24 mouse cellular contexts compared by ENCODE assay signal in genomic region chr19:21761676-21762075, GRCm38 (mm10).
"Had no signal": no experiment of that assay in that cellular context is flagged by ENCODE, and none has a peak within 500 bp of the region (broad histone marks: within the 10 kb centered on the region; RNA-seq: fewer than 3 reads in every experiment).

No protein-coding gene starts in this region.

- ATAC-seq: forebrain, embryonic 13.5 days; forebrain, embryonic 14.5 days; forebrain, embryonic 15.5 days; forebrain, embryonic 16.5 days; forebrain, postnatal 0 days had no signal

- H3K27ac ChIP-seq: embryonic facial prominence, embryonic 10.5 days; embryonic facial prominence, embryonic 12.5 days; embryonic facial prominence, embryonic 13.5 days; embryonic facial prominence, embryonic 15.5 days; forebrain, embryonic 10.5 days; forebrain, embryonic 12.5 days; forebrain, embryonic 13.5 days; forebrain, embryonic 15.5 days; gastrocnemius, adult 2 months; heart, adult 2 months; heart, embryonic 10.5 days had no signal

- H3K4me1 ChIP-seq: embryonic facial prominence, embryonic 10.5 days; embryonic facial prominence, embryonic 12.5 days; embryonic facial prominence, embryonic 13.5 days; embryonic facial prominence, embryonic 15.5 days; forebrain, embryonic 12.5 days; forebrain, embryonic 13.5 days; forebrain, embryonic 15.5 days had no signal

- H3K9ac ChIP-seq: embryonic facial prominence, embryonic 12.5 days; embryonic facial prominence, embryonic 13.5 days; embryonic facial prominence, embryonic 15.5 days; forebrain, embryonic 12.5 days; forebrain, embryonic 13.5 days; forebrain, embryonic 15.5 days; forebrain, postnatal 0 days had no signal

- DNase-seq: cerebellum, adult 8-10 months; cerebellum, adult 9-11 months; embryo, embryonic 11 days; forebrain, postnatal 0 days; gastrocnemius, adult 2 months; gastrocnemius, postnatal 10 days; gastrocnemius, postnatal 14 days; gastrocnemius, postnatal 25 days; gastrocnemius, postnatal 36 days; heart, adult 11 months; heart, adult 18-20 months; heart, adult 2 months had no signal

- H3K36me3 ChIP-seq: embryonic facial prominence, embryonic 10.5 days; embryonic facial prominence, embryonic 12.5 days; embryonic facial prominence, embryonic 13.5 days; embryonic facial prominence, embryonic 15.5 days; forebrain, embryonic 10.5 days; forebrain, embryonic 12.5 days; forebrain, embryonic 15.5 days; heart, embryonic 10.5 days had no signal

- H3K4me2 ChIP-seq: embryonic facial prominence, embryonic 12.5 days; embryonic facial prominence, embryonic 13.5 days; embryonic facial prominence, embryonic 15.5 days; forebrain, embryonic 12.5 days; forebrain, embryonic 13.5 days; forebrain, embryonic 15.5 days had no signal

- H3K9me3 ChIP-seq: embryonic facial prominence, embryonic 10.5 days; embryonic facial prominence, embryonic 12.5 days; embryonic facial prominence, embryonic 13.5 days; embryonic facial prominence, embryonic 15.5 days; forebrain, embryonic 10.5 days; forebrain, embryonic 12.5 days; forebrain, embryonic 13.5 days; forebrain, embryonic 15.5 days; heart, embryonic 10.5 days had no signal

- H3K27me3 ChIP-seq: embryonic facial prominence, embryonic 12.5 days; embryonic facial prominence, embryonic 13.5 days; embryonic facial prominence, embryonic 15.5 days; forebrain, embryonic 12.5 days; forebrain, embryonic 13.5 days; forebrain, embryonic 15.5 days had no signal

- H3K4me3 ChIP-seq: embryonic facial prominence, embryonic 10.5 days; embryonic facial prominence, embryonic 12.5 days; embryonic facial prominence, embryonic 13.5 days; embryonic facial prominence, embryonic 15.5 days; erythroblast, embryonic 14.5 days; forebrain, embryonic 10.5 days; forebrain, embryonic 12.5 days; forebrain, embryonic 13.5 days; forebrain, embryonic 15.5 days; gastrocnemius, adult 2 months; heart, adult 2 months; heart, embryonic 10.5 days had no signal
